In genomic region chr12:101381460-101381859, GRCm38 (mm10) we compare ENCODE assay signal across 24 mouse cellular contexts. TPM values are rescaled to one million over a fixed set of nuclear protein-coding genes. Genes with fewer than 3 reads are reported as not detected.
"Had no signal": no experiment of that assay in that cellular context is flagged by ENCODE, and none has a peak within 500 bp of the region (broad histone marks: within the 10 kb centered on the region; RNA-seq: fewer than 3 reads in every experiment).

No protein-coding gene starts in this region.

RNA-seq across cellular contexts. Expression of gene Catsperb, which starts 23.0 kb away (rescaled TPM):
- polyA plus RNA-seq: heart, embryonic 10.5 days; heart, embryonic 11.5 days; heart, embryonic 12.5 days; heart, embryonic 13.5 days; heart, embryonic 14.5 days; heart, embryonic 15.5 days; heart, embryonic 16.5 days; heart, postnatal 0 days; hindbrain, embryonic 10.5 days; hindbrain, embryonic 11.5 days; hindbrain, embryonic 12.5 days; hindbrain, embryonic 13.5 days; hindbrain, embryonic 14.5 days; hindbrain, embryonic 15.5 days; hindbrain, embryonic 16.5 days; hindbrain, postnatal 0 days; intestine, embryonic 14.5 days; intestine, postnatal 0 days; kidney, adult 2 months; kidney, embryonic 14.5 days; kidney, embryonic 15.5 days; kidney, embryonic 16.5 days; kidney, postnatal 0 days; large intestine, adult 2 months had no signal
